Mouse (Mus musculus) heart, embryonic 16.5 days (tissue): ENCODE results near the gene Fam102b. TPM values are rescaled to one million over a fixed set of nuclear protein-coding genes. Genes with fewer than 3 reads are reported as not detected.

Experiments
- ATAC-seq: fragments of 200-750 bp; cut with Nextera tagmentation; replicated peaks from 2 replicates; pipeline ENCODE4 v1.8.0; 2017; ENCODE audit warnings: moderate number of reproducible peaks; ENCODE audit not compliant: insufficient read depth, low FRiP score; ENCODE audit errors: extremely low read depth
- H3K27ac ChIP-seq: fragments of 300-500 bp; sonication (generic); 2 replicates; pipeline ENCODE4 v1.5.1; 2014; ENCODE audit warnings: mild to moderate bottlenecking, low read length, control low read depth, moderate library complexity
- H3K27me3 ChIP-seq: fragments of 300-500 bp; sonication (generic); 2 replicates; pipeline ENCODE4 v1.6.1; 2014; ENCODE audit warnings: low read length, mixed read lengths; ENCODE audit not compliant: control insufficient read depth, insufficient read depth
- H3K36me3 ChIP-seq: fragments of 300-500 bp; sonication (generic); 2 replicates; pipeline ENCODE4 v1.6.1; 2014; ENCODE audit not compliant: control insufficient read depth, insufficient read depth
- H3K4me1 ChIP-seq: fragments of 300-500 bp; sonication (generic); 2 replicates; pipeline ENCODE4 v1.6.1; 2014; ENCODE audit warnings: low read length, mixed read lengths; ENCODE audit not compliant: control insufficient read depth, insufficient read depth
- H3K4me2 ChIP-seq: fragments of 300-500 bp; sonication (generic); 2 replicates; pipeline ENCODE4 v1.6.1; 2014; ENCODE audit warnings: low read depth, mild to moderate bottlenecking, control low read depth, low read length
- H3K4me3 ChIP-seq: fragments of 300-500 bp; sonication (generic); 2 replicates; pipeline ENCODE4 v1.5.1; 2014; ENCODE audit warnings: mild to moderate bottlenecking, control low read depth, low read length
- H3K9ac ChIP-seq: fragments of 300-500 bp; sonication (generic); 2 replicates; pipeline ENCODE4 v1.6.1; 2014; ENCODE audit warnings: low read length, control low read depth
- H3K9me3 ChIP-seq: fragments of 300-500 bp; sonication (generic); replicated peaks from 2 replicates; pipeline ENCODE4 v1.6.1; 2016; ENCODE audit warnings: low read length; ENCODE audit not compliant: control insufficient read depth
- WGBS: fragments of 180-500 bp; shearing (Covaris S2); extraction: QIAGEN DNeasy Blood & Tissue Kit; methylation state at CpG from one replicate; pipeline ENCODE4 v1.1.7; 2014; 5-methylcytosine and 5-hydroxymethylcytosine counted together
- polyA plus RNA-seq: library from polyadenylated mRNA; unstranded; fragments of >200 nt; fragmentation: Nextera tagmentation; extraction: Ambion mirVana; gene quantifications from 2 replicates; pipeline ENCODE4 v1.2.1, GENCODE M21; 2015

The Fam102b gene
- polyA plus RNA-seq, 1 experiment from 2014 or later, result 3.7 TPM

DNA sequence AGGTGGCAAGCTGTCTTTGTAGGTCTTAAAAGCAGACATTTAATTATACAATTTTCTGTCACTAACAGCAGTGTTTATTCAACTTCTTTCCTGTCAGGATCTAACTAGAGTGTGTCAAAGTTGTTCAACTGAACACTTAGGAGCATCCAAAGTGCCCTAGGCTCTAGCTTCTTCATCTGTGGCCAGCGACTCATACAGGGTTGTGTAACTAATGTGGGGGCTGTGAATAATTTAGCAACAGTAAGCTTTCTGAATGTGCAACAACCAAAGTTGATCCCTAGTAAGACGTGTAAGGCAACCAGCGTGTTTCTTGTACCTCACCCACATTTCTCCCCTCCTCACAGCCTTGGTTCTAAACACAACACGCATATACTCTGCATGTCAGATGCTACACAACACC is 13.5 kb upstream of the Fam102b start:
- no peak overlapping the region for H3K4me2 ChIP-seq
- H3K27ac ChIP-seq, result no peak overlapping the region
- 75% methylated on average over 4 of the region's 4 CpGs for WGBS
- no peak overlapping the region for H3K9ac ChIP-seq
- no peak for ATAC-seq
- H3K4me1 ChIP-seq, result no peaks in the 10 kb centered on the region
- no peaks in the 10 kb centered on the region for H3K9me3 ChIP-seq
- no peak overlapping the region for H3K4me3 ChIP-seq
- H3K36me3 ChIP-seq, result no peaks in the 10 kb centered on the region
- H3K27me3 ChIP-seq, result no peaks in the 10 kb centered on the region

DNA sequence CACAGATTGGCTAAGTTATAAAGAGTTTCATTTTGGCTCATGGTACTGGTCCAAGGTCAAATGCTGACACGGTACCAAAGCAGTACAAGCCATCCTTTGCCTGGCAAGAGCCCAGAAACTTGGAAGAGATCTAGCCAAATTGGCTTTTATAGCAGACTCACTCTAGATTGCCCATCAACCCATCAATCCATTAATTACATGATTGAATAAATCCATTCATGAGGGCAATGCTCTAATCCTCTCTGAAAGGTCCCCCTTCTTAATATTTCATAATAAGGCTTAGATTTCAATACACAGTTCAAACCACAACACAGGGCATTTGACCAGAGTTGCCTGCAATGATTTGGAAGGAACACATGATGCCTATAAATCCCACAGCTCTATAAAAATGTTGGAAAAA is 7.0 kb upstream of the Fam102b start:
- 79% methylated on average over 1 of the region's 1 CpGs for WGBS

DNA sequence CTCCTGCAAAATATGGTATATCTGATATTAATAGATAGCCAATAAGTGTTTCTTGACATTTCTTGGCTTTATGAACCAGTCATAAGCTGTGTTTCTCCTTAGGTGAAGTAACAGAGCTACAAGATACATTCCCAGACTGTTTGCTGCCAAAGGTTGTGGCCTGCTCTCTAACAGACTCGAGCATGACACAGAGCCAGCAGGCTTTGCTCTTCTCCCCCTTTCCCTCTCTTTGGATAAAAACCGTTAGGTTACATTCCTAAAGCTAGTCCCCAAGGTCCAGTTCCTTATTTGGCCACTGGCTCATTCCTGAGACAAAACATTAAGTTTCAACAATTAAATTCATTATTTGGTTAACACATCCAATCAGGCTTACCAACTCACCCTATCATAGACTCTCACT is 4.9 kb upstream of the Fam102b start:
- Histone ChIP-seq H3K27me3 (no peaks in the 10 kb centered on the region), H3K36me3 (no peaks in the 10 kb centered on the region), H3K4me3 (no peak overlapping the region), H3K27ac (no peak overlapping the region), H3K9me3 (peaks cover 5% of the 10 kb centered on the region; the same call in 1 of the 2 replicates), H3K9ac (no peak overlapping the region), H3K4me1 (peaks cover 7% of the 10 kb centered on the region; the same call in 1 of the 2 replicates), H3K4me2 (no peak overlapping the region)
- whole genome bisulfite sequencing, result 53% methylated on average over 2 of the region's 2 CpGs
- no peak for ATAC-seq

More for the DNA sequence above, 7.0 kb upstream of the Fam102b start:
- H3K4me3 ChIP-seq, result no peak overlapping the region
- H3K9me3 ChIP-seq, result peaks cover 5% of the 10 kb centered on the region; the same call in 1 of the 2 replicates
- H3K9ac ChIP-seq, result no peak overlapping the region
- H3K36me3 ChIP-seq, result no peaks in the 10 kb centered on the region
- H3K4me1 ChIP-seq, result peaks cover 5% of the 10 kb centered on the region; the same call in 1 of the 2 replicates
- H3K27ac ChIP-seq, result no peak overlapping the region
- no peak for ATAC-seq
- H3K27me3 ChIP-seq, result no peaks in the 10 kb centered on the region
- no peak overlapping the region for H3K4me2 ChIP-seq

DNA sequence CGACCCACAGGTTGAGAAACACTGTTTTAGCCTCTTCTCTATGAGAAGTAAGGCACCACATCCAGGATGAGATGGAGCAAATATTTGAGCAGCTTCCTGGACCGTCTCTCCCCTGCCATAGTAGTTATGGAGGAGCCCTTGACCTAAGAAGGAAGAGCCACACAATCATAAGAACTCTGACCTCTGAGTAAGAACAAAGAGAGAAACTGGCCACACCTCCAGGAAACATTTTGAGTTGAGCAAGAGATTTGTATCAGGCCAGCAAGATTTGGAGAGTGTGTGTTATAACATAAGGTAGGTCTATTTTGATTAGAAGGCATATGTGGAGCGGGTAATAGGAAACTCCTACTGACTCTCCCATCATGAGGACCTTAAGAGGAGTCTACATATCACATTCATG is 4.2 kb upstream of the Fam102b start:
- Histone ChIP-seq H3K9ac (no peak overlapping the region), H3K4me3 (no peak overlapping the region), H3K4me2 (no peak overlapping the region), H3K27me3 (no peaks in the 10 kb centered on the region), H3K36me3 (no peaks in the 10 kb centered on the region), H3K27ac (no peak overlapping the region; the same call in 1 of the 2 replicates), H3K9me3 (peaks cover 5% of the 10 kb centered on the region; the same call in 1 of the 2 replicates), H3K4me1 (peaks cover 7% of the 10 kb centered on the region; the same call in 1 of the 2 replicates)
- WGBS, result 75% methylated on average over 3 of the region's 3 CpGs
- ATAC-seq, result no peak

DNA sequence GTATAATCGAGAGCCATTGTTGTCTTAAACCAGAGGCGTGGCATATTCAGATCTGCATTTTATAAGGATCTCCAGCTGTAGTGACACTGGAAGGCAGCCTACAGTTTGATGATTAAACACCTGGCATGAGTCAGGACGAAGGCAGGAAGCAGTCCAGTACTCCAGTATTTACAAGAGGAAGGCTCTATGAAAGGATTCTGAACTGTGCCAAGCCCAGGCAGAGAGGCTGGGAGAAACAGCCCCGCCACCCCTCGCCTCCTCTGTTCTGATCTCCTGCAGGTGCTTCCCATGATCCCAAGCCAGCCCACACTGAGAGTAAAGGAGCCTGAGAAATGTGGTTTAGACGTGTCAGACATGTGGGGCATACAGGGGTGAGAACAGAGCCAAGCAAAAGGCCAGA is 3.4 kb upstream of the Fam102b start:
- no peaks in the 10 kb centered on the region for H3K36me3 ChIP-seq
- WGBS, result 47% methylated on average over 6 of the region's 6 CpGs
- no peak overlapping the region for H3K4me2 ChIP-seq
- H3K4me1 ChIP-seq, result peaks cover 13% of the 10 kb centered on the region
- H3K9me3 ChIP-seq, result peaks cover 5% of the 10 kb centered on the region; the same call in 1 of the 2 replicates
- H3K27ac ChIP-seq, result no peak overlapping the region
- no peaks in the 10 kb centered on the region for H3K27me3 ChIP-seq
- no peak overlapping the region for H3K9ac ChIP-seq
- no peak for ATAC-seq
- H3K4me3 ChIP-seq, result no peak overlapping the region

DNA sequence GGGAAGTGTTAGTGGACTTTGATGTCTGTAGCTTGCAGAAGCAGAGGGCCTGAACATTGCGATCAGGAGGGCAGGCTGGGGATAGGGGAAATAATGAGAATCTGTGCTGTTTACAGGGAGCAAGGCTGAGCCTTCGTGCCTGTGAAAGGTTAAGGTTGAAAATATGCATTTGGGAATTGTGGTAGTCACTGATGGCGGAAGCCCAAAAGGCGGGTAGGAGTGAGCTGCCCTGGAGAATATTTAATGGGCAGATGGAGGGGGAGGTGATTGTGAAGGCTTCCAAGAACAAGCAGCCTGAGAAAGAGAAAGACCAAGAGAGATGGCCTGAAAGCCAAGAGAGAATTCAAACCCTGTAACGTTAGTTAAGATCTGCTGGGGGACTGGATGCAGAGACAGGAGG is 2.3 kb upstream of the Fam102b start:
- Histone ChIP-seq H3K4me3 (no peak overlapping the region), H3K4me1 (peaks cover 15% of the 10 kb centered on the region), H3K4me2 (no peak overlapping the region), H3K9me3 (peaks cover 5% of the 10 kb centered on the region; the same call in 1 of the 2 replicates), H3K27ac (no peak overlapping the region), H3K36me3 (no peaks in the 10 kb centered on the region), H3K9ac (no peak overlapping the region), H3K27me3 (no peaks in the 10 kb centered on the region)
- ATAC-seq, result no peak
- 65% methylated on average over 5 of the region's 5 CpGs for WGBS

DNA sequence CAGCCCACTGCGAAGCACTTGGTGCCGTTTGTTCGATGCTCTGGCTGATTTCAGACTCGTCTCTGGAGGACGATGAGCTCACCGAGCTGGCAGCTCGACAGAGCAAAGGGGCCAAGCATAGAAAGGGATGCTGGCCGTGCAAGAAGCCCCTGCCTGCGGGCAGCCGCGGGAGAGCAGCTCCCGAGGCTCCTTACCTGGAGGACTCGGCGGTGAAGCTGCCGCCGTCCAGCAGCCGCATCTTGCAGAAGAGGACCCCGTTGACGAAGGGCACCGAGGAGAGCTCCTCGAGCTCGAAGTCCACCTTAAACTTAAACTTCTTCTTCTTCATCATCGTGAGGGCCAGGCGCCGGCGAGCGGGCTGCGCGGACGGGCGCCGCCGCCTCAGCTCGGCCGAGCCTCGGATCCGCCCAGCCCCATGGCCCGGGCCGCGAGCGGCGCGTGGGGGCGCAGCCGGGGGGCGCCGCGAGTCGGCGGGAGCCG is 376 bp downstream of the Fam102b start:
- WGBS, result under 1% methylated on average over 51 of the region's 51 CpGs
- H3K4me1 ChIP-seq, result peaks cover 17% of the 10 kb centered on the region
- peak overlapping the region; percentile 94 for H3K4me2 ChIP-seq
- peak; percentile 74 for ATAC-seq
- no peaks in the 10 kb centered on the region for H3K27me3 ChIP-seq
- H3K9ac ChIP-seq, result peak overlapping the region; percentile 88
- H3K36me3 ChIP-seq, result no peaks in the 10 kb centered on the region
- H3K9me3 ChIP-seq, result no peaks in the 10 kb centered on the region
- H3K4me3 ChIP-seq, result peak overlapping the region; percentile 79
- H3K27ac ChIP-seq, result peak overlapping the region; percentile 76

DNA sequence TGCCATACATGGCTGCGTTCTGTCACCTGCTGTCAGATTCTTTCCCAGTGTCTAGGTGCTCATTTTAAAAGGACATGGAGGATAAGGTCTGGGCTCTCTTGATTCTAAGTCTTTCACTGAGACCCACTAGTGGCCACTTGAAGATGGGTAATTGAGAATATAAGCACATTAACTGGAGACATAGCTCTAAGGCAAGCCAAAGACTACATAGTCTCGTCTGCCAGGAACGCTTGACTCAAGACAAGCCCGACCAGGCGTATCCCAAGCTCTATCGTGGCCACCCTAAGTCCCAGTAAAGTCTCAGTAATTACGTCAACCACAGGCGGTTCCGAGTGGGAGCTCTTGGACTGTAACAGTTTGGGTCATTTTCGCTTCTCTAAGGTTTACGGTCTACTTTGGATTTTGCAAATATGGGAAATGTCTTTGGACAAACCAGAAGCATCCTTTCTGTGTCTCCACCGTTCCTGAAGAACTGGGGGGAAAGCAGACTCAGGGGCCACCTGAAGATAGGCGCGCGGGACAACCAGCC is 881 bp downstream of the Fam102b start:
- H3K27me3 ChIP-seq, result no peaks in the 10 kb centered on the region
- H3K4me1 ChIP-seq, result peaks cover 17% of the 10 kb centered on the region
- H3K36me3 ChIP-seq, result no peaks in the 10 kb centered on the region
- ATAC-seq, result no peak
- peak overlapping the region; percentile 79 for H3K4me3 ChIP-seq
- H3K27ac ChIP-seq, result peak overlapping the region; percentile 76
- H3K9ac ChIP-seq, result peak overlapping the region; percentile 88
- WGBS, result 4% methylated on average over 15 of the region's 15 CpGs
- peak overlapping the region; percentile 94 for H3K4me2 ChIP-seq
- H3K9me3 ChIP-seq, result no peaks in the 10 kb centered on the region

DNA sequence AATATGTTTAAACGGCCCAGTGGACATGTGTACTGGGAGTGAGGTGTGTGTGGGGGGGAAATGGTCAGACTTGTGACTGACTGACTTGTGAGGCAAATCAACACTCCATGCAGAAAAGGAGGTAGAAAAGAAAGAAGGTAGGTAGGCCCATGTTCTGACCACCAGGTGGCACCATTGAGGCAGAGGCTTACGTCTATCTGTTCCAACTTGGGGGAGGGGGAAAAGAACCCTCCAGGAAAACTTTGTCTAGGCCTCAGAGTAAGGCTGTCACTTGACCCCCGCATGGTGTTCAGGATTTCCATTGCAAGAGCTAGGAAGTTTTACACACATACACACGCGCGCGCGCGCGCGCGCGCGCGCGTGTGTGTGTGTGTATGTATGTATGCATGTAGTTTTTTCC is 1.8 kb downstream of the Fam102b start:
- Histone ChIP-seq H3K27ac (no peak overlapping the region), H3K9ac (peak overlapping the region; percentile 57), H3K36me3 (no peaks in the 10 kb centered on the region), H3K4me1 (peaks cover 12% of the 10 kb centered on the region), H3K4me2 (peak overlapping the region; percentile 94), H3K9me3 (no peaks in the 10 kb centered on the region), H3K4me3 (peak overlapping the region; percentile 79), H3K27me3 (no peaks in the 10 kb centered on the region)
- 11% methylated on average over 16 of the region's 16 CpGs for WGBS
- ATAC-seq, result peak; percentile 30; the same call in 1 of the 2 replicates
